Comparison of ENCODE assay signal across 8 mouse cellular contexts in genomic region chrX:13243133-13244123, GRCm38 (mm10). TPM values are rescaled to one million over a fixed set of nuclear protein-coding genes. Genes with fewer than 3 reads are reported as not detected.
DNase-seq lines count a peak whose midpoint lies in the region; ATAC-seq and TF ChIP-seq lines count a peak whose summit lies in the region.

No protein-coding gene starts in this region.

- DNase-seq in adrenal gland, postnatal 10 days, result peak; percentile 30
- DNase-seq in adrenal gland, postnatal 4 days (ENCODE audit: low spot score in 2 of 2), result no peak
- peak; percentile 64 for DNase-seq in 416B (ENCODE audit: low read depth)
- DNase-seq in cerebellum, postnatal 10 days, result peak; percentile 40 to 51
- DNase-seq in midbrain, postnatal 0 days (ENCODE audit: low spot score), result no peak
- DNase-seq in right cerebral cortex, postnatal 25 days, result no peak

- H3K36me3 ChIP-seq in heart, embryonic 16.5 days (ENCODE audit: control insufficient read depth, insufficient read depth), result no peaks in the 10 kb centered on the region
- no peaks in the 10 kb centered on the region for H3K36me3 ChIP-seq in limb, embryonic 13.5 days
- no peaks in the 10 kb centered on the region for H3K36me3 ChIP-seq in midbrain, postnatal 0 days (ENCODE audit: insufficient read depth, low read length)

- peak overlapping the region; percentile 97 for H3K27ac ChIP-seq in heart, embryonic 16.5 days (ENCODE audit: low read length)
- peak overlapping the region; percentile 97 for H3K27ac ChIP-seq in limb, embryonic 13.5 days
- peak overlapping the region; percentile 93 for H3K27ac ChIP-seq in midbrain, postnatal 0 days (ENCODE audit: low read depth, low read length)

- peak overlapping the region; percentile 74 for H3K9ac ChIP-seq in heart, embryonic 16.5 days (ENCODE audit: low read length)
- peak overlapping the region; percentile 50 for H3K9ac ChIP-seq in limb, embryonic 13.5 days
- H3K9ac ChIP-seq in midbrain, postnatal 0 days (replicated peaks; ENCODE audit: low read length, poor library complexity, severe bottlenecking), result peak overlapping the region; percentile 48; the same call in 1 of the 2 replicates

- H3K4me1 ChIP-seq in heart, embryonic 16.5 days (ENCODE audit: control insufficient read depth, insufficient read depth, low read length), result peaks cover 8% of the 10 kb centered on the region
- peaks cover 20% of the 10 kb centered on the region for H3K4me1 ChIP-seq in limb, embryonic 13.5 days
- no peaks in the 10 kb centered on the region for H3K4me1 ChIP-seq in midbrain, postnatal 0 days (ENCODE audit: insufficient read depth, low read length)

- peaks cover 5% of the 10 kb centered on the region; the same call in 1 of the 2 replicates for H3K27me3 ChIP-seq in heart, embryonic 16.5 days (ENCODE audit: control insufficient read depth, insufficient read depth, low read length)
- H3K27me3 ChIP-seq in limb, embryonic 13.5 days, result peaks cover 20% of the 10 kb centered on the region
- no peaks in the 10 kb centered on the region for H3K27me3 ChIP-seq in midbrain, postnatal 0 days (ENCODE audit: insufficient read depth, low read length)

- TF ChIP-seq CTCF in midbrain, postnatal 0 days (IDR thresholded peaks at IDR 0.05), result 0 out of 2 replicates have a peak, but pooled peaks have one; percentile 1

- peak overlapping the region; percentile 66 for H3K4me2 ChIP-seq in heart, embryonic 16.5 days (ENCODE audit: low read depth, low read length)
- peak overlapping the region; percentile 63 for H3K4me2 ChIP-seq in limb, embryonic 13.5 days (replicated peaks)
- H3K4me2 ChIP-seq in midbrain, postnatal 0 days (ENCODE audit: low read depth, low read length, poor library complexity, severe bottlenecking), result peak overlapping the region; percentile 52

- peak; percentile 52 for ATAC-seq in heart, embryonic 16.5 days (replicated peaks; ENCODE audit: extremely low read depth, insufficient read depth, low FRiP score)
- ATAC-seq in limb, embryonic 13.5 days (ENCODE audit: low FRiP score, low read depth), result no peak; the same call in 1 of the 2 replicates
- ATAC-seq in midbrain, postnatal 0 days (ENCODE audit: low FRiP score), result peak; percentile 73

- H3K9me3 ChIP-seq in heart, embryonic 16.5 days (replicated peaks; ENCODE audit: control insufficient read depth, low read length), result no peaks in the 10 kb centered on the region
- no peaks in the 10 kb centered on the region for H3K9me3 ChIP-seq in limb, embryonic 13.5 days
- H3K9me3 ChIP-seq in midbrain, postnatal 0 days (ENCODE audit: low read length), result no peaks in the 10 kb centered on the region

- 27% methylated on average over 15 of the region's 15 CpGs for WGBS in heart, embryonic 16.5 days
- WGBS in limb, embryonic 13.5 days, result 25% methylated on average over 15 of the region's 15 CpGs
- 26% methylated on average over 15 of the region's 15 CpGs for WGBS in midbrain, postnatal 0 days

- H3K4me3 ChIP-seq in heart, embryonic 16.5 days (ENCODE audit: low read length), result peak overlapping the region; percentile 48
- peak overlapping the region; percentile 40 for H3K4me3 ChIP-seq in limb, embryonic 13.5 days
- H3K4me3 ChIP-seq in midbrain, postnatal 0 days (ENCODE audit: low read depth, low read length), result peak overlapping the region; percentile 33

RNA-seq across cellular contexts. Expression of gene Ddx3x, which starts 37.3 kb away (rescaled TPM):
- total RNA-seq in adrenal gland, postnatal 10 days (2021), result 100 to 1,000 TPM; 267 to 278 TPM
- total RNA-seq in adrenal gland, postnatal 4 days (2021), result 100 to 1,000 TPM; 262 to 355 TPM
- 75.3 and 78.0 TPM in 2 replicates for polyA plus RNA-seq in heart, embryonic 16.5 days (2015; fragmentation: Nextera tagmentation; extraction: Ambion mirVana)
- polyA plus RNA-seq in limb, embryonic 13.5 days (2015; fragmentation: Nextera tagmentation; extraction: Ambion mirVana), result 144 TPM in 2 replicates
- total RNA-seq in midbrain, postnatal 0 days (2014; rRNA removed), result 120 and 161 TPM in 2 replicates
- 80.6 and 109 TPM in 2 replicates for polyA plus RNA-seq in midbrain, postnatal 0 days (2015; fragmentation: Nextera tagmentation; extraction: Ambion mirVana)

Comparison
In these comparisons a context has a peak if more than half of its experiments do, and no peak if none do; other contexts are left out.
1. DNase-seq: peak in adrenal gland, postnatal 10 days (single experiment), 416B (single experiment) and cerebellum, postnatal 10 days (2 of 2); none in adrenal gland, postnatal 4 days (0 of 2), midbrain, postnatal 0 days (single experiment) and right cerebral cortex, postnatal 25 days (single experiment).
2. Peak in every context shown above with its lines, with median percentiles within 50 percentile points of each other: H3K27ac ChIP-seq, H3K4me2 ChIP-seq, H3K4me3 ChIP-seq and H3K9ac ChIP-seq.